Mouse (Mus musculus) bone marrow, adult 2 months (tissue): ENCODE measurements around the gene Catsperz. TPM values are rescaled to one million over a fixed set of nuclear protein-coding genes. Genes with fewer than 3 reads are reported as not detected.

Experiments
- H3K27ac ChIP-seq: fragments of 200-500 bp; 2 replicates; pipeline ENCODE4 v1.5.1; 2012; ENCODE audit warnings: low read depth, mild to moderate bottlenecking, control low read depth, inconsistent platforms, low read length; ENCODE audit not compliant: control insufficient read depth, poor library complexity, insufficient read depth
- H3K4me1 ChIP-seq: fragments of 200-500 bp; 2 replicates; pipeline ENCODE4 v1.6.1; 2011; ENCODE audit warnings: low read length; ENCODE audit not compliant: control insufficient read depth, insufficient read depth
- H3K4me3 ChIP-seq: fragments of 200-500 bp; replicated peaks from 2 replicates; pipeline ENCODE3; 2011; ENCODE audit warnings: mild to moderate bottlenecking, low read depth, low read length, control low read depth; ENCODE audit not compliant: control insufficient read depth
- CTCF ChIP-seq: fragments of 200-500 bp; IDR thresholded peaks from 2 replicates; pipeline ENCODE4 v1.5.1; 2011; ENCODE audit warnings: low read length, control low read depth; ENCODE audit not compliant: control insufficient read depth, insufficient read depth
- POLR2A ChIP-seq: fragments of 200-500 bp; IDR thresholded peaks from 2 replicates; pipeline ENCODE4 v1.6.1; 2011; ENCODE audit warnings: low read depth, mild to moderate bottlenecking, control low read depth, low read length, borderline replicate concordance; ENCODE audit not compliant: control insufficient read depth
- WGBS: fragments of 180-500 bp; shearing (Covaris S2); methylation state at CpG from one replicate; pipeline ENCODE4 v1.1.7; 2018; 5-methylcytosine and 5-hydroxymethylcytosine counted together
- polyA plus RNA-seq: library from polyadenylated mRNA; stranded (reverse); fragments of >200 nt; gene quantifications from 2 replicates; pipeline ENCODE4 v1.2.4, GENCODE M21; 2011; ENCODE audit warnings: low replicate concordance; ENCODE audit not compliant: missing spikeins, insufficient read depth, insufficient read length

Catsperz gene
- polyA plus RNA-seq, 1 experiment = 2.6 TPM

- Histone ChIP-seq H3K4me3 (no peak overlapping the region), H3K4me1 (peaks cover 3% of the 10 kb centered on the region), H3K27ac (no peak overlapping the region)
- TF ChIP-seq POLR2A (no peak), CTCF (no peak)
- 54% methylated on average over 3 of the region's 3 CpGs for WGBS
These were observed 52.5 kb downstream of the Catsperz start for GRCm38 (mm10) chr19:6872701-6873100.

Other genes with a start within 250 kb of the Catsperz start
- 4.7 and 5.5 TPM in 2 replicates for gene Rps6ka4, start 84.7 kb downstream of the Catsperz start, polyA plus RNA-seq
- 29.0 and 66.6 TPM in 2 replicates for gene Ccdc88b, start 67.2 kb downstream of the Catsperz start, polyA plus RNA-seq
- 28.6 and 37.9 TPM in 2 replicates for gene Trmt112, start 15.7 kb downstream of the Catsperz start, polyA plus RNA-seq
- 181 and 324 TPM in 2 replicates for gene Prdx5, start 15.3 kb downstream of the Catsperz start, polyA plus RNA-seq
- 25.1 and 27.2 TPM in 2 replicates for gene Esrra, start 3.6 kb downstream of the Catsperz start, polyA plus RNA-seq
- gene Kcnk4, start 9.1 kb upstream of the Catsperz start, polyA plus RNA-seq = not detected in 2 replicates
- 15.4 and 20.4 TPM in 2 replicates for gene Bad, start 16.5 kb upstream of the Catsperz start, polyA plus RNA-seq
- gene Gpr137, start 17.1 kb upstream of the Catsperz start, polyA plus RNA-seq = 18.7 and 31.9 TPM in 2 replicates
- 83.5 and 137 TPM in 2 replicates for gene Ppp1r14b, start 49.6 kb upstream of the Catsperz start, polyA plus RNA-seq
- gene Plcb3, start 51.1 kb upstream of the Catsperz start, polyA plus RNA-seq = 9.7 and 14.6 TPM in 2 replicates
- gene Fkbp2, start 55.1 kb upstream of the Catsperz start, polyA plus RNA-seq = 40.9 and 42.3 TPM in 2 replicates
- 10.0 and 14.0 TPM in 2 replicates for gene Vegfb, start 62.3 kb upstream of the Catsperz start, polyA plus RNA-seq
- 14.8 and 28.8 TPM in 2 replicates for gene Dnajc4, start 67.2 kb upstream of the Catsperz start, polyA plus RNA-seq
- 13.2 and 20.7 TPM in 2 replicates for gene Nudt22, start 70.7 kb upstream of the Catsperz start, polyA plus RNA-seq
- gene Trpt1, start 70.8 kb upstream of the Catsperz start, polyA plus RNA-seq = 4.6 TPM in 1 of 2 replicates, not detected in the other
- 149 and 202 TPM in 2 replicates for gene Fermt3, start 94.1 kb upstream of the Catsperz start, polyA plus RNA-seq
- gene Stip1, start 114.6 kb upstream of the Catsperz start, polyA plus RNA-seq = 54.6 and 95.7 TPM in 2 replicates
- 4.8 and 6.2 TPM in 2 replicates for gene Macrod1, start 131.4 kb upstream of the Catsperz start, polyA plus RNA-seq
- gene Flrt1, start 180.3 kb upstream of the Catsperz start, polyA plus RNA-seq = not detected in 2 replicates